12 mouse cellular contexts compared by ENCODE assay signal in the genomic region with DNA sequence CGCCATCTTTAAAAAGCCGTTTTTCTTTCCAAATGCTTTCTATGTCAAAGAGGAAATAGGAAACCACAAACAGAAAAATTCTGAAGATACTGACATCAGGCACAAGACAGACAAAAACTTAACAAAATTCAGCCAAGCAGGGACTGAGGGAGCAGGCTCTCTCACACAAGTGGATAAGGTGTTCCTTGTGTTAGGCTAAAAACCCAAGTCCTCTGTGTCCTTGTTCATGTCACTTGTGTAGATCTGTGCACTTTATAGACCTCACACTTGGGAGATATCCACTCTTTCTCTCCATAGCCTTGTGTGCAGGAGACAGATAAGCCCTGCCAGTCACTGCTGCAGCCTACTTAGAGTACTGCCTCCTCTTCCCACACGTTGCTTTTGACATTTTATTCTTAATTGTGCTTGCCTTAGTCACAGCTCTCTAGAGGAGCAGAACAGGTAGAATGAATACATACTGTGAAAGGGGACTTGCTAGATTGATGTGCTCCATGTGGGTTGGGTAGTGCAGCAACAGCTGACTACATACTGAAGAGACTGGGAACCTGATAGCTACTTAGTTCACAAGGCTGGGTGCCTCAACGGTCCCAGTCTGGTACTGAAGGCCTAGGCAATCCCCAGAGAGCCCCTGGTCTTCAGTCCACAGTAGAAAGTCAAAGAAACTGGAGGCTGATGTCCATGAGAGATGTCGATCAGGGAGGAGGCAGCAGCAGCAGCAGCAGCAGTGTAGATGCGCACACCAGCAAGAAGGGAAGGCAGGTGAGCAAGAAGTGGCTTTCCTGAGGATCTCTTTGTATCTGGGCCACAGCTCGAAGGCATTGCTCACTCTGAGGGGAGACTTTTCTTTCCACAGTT. TPM values are rescaled to one million over a fixed set of nuclear protein-coding genes. Genes with fewer than 3 reads are reported as not detected.
DNase-seq lines count a peak whose midpoint lies in the region; ATAC-seq lines count a peak whose summit lies in the region.
"Had no signal": no experiment of that assay in that cellular context is flagged by ENCODE, and none has a peak within 500 bp of the region (broad histone marks: within the 10 kb centered on the region; RNA-seq: fewer than 3 reads in every experiment).

No protein-coding gene starts in this region.

- ATAC-seq in CD4-positive, CD25-positive, alpha-beta regulatory T cell, adult 4 months = peak; percentile 15
- ATAC-seq in erythroblast, adult 5-6 weeks (replicated peaks; ENCODE audit: low FRiP score, poor library complexity, severe bottlenecking) = 0 out of 2 replicates have a peak, but pooled peaks have one; percentile 38
- 0 out of 2 replicates have a peak, but pooled peaks have one; percentile 2 for ATAC-seq in megakaryocyte, adult 5-6 weeks (ENCODE audit: poor library complexity, severe bottlenecking)
- ATAC-seq in midbrain, embryonic 11.5 days (ENCODE audit: low FRiP score) = no peak
- no peak for ATAC-seq in hindbrain, embryonic 11.5 days (ENCODE audit: low FRiP score)

- intact Hi-C loops in heart, postnatal 25 days (cut with DNase I) = no loop called here

- H3K27ac ChIP-seq in limb, embryonic 10.5 days = no peak overlapping the region
- H3K27ac ChIP-seq in midbrain, embryonic 11.5 days (ENCODE audit: low read depth, low read length) = no peak overlapping the region
- H3K27ac ChIP-seq in hindbrain, embryonic 11.5 days (ENCODE audit: low read depth, low read length) = no peak overlapping the region

- no peaks in the 10 kb centered on the region for H3K36me3 ChIP-seq in limb, embryonic 10.5 days
- no peaks in the 10 kb centered on the region for H3K36me3 ChIP-seq in midbrain, embryonic 11.5 days (ENCODE audit: control insufficient read depth, insufficient read depth, low read length)
- H3K36me3 ChIP-seq in hindbrain, embryonic 11.5 days (ENCODE audit: control insufficient read depth, insufficient read depth, low read length) = no peaks in the 10 kb centered on the region

- WGBS in limb, embryonic 10.5 days = 90% methylated on average over 7 of the region's 7 CpGs
- 89% methylated on average over 7 of the region's 7 CpGs for WGBS in midbrain, embryonic 11.5 days
- WGBS in hindbrain, embryonic 11.5 days = 88% methylated on average over 7 of the region's 7 CpGs

- peak; percentile 69 for DNase-seq in heart, adult 11 months
- no peak for DNase-seq in heart, postnatal 25 days (ENCODE audit: low spot score)
- DNase-seq in limb, embryonic 10.5 days (ENCODE audit: low spot score) = no peak
- no peak for DNase-seq in midbrain, embryonic 11.5 days (ENCODE audit: low spot score, missing footprints)
- no peak for DNase-seq in hindbrain, embryonic 11.5 days (ENCODE audit: low spot score)
- DNase-seq: gastrocnemius, postnatal 10 days; heart, postnatal 36 days; kidney, adult 11 months; lung, postnatal 10 days had no signal

- H3K4me1 ChIP-seq in limb, embryonic 10.5 days = no peaks in the 10 kb centered on the region
- no peaks in the 10 kb centered on the region for H3K4me1 ChIP-seq in midbrain, embryonic 11.5 days (ENCODE audit: control insufficient read depth, insufficient read depth, low read length)
- no peaks in the 10 kb centered on the region for H3K4me1 ChIP-seq in hindbrain, embryonic 11.5 days (replicated peaks; ENCODE audit: control insufficient read depth, insufficient read depth, low read length)

- no peak overlapping the region for H3K4me2 ChIP-seq in midbrain, embryonic 11.5 days
- no peak overlapping the region for H3K4me2 ChIP-seq in hindbrain, embryonic 11.5 days (replicated peaks; ENCODE audit: low read depth, low read length)

- no peak overlapping the region for H3K9ac ChIP-seq in midbrain, embryonic 11.5 days (ENCODE audit: low read length)
- no peak overlapping the region for H3K9ac ChIP-seq in hindbrain, embryonic 11.5 days (ENCODE audit: low read depth, low read length)

- H3K9me3 ChIP-seq in limb, embryonic 10.5 days (replicated peaks) = no peaks in the 10 kb centered on the region
- no peaks in the 10 kb centered on the region for H3K9me3 ChIP-seq in midbrain, embryonic 11.5 days (ENCODE audit: control insufficient read depth, low read length)
- no peaks in the 10 kb centered on the region for H3K9me3 ChIP-seq in hindbrain, embryonic 11.5 days (ENCODE audit: control insufficient read depth, low read length)

- H3K27me3 ChIP-seq in limb, embryonic 10.5 days (ENCODE audit: low read depth, poor library complexity, severe bottlenecking) = no peaks in the 10 kb centered on the region
- no peaks in the 10 kb centered on the region for H3K27me3 ChIP-seq in midbrain, embryonic 11.5 days (ENCODE audit: control insufficient read depth, insufficient read depth, low read length)
- H3K27me3 ChIP-seq in hindbrain, embryonic 11.5 days (ENCODE audit: control insufficient read depth, insufficient read depth, low read length) = no peaks in the 10 kb centered on the region

- H3K4me3 ChIP-seq in limb, embryonic 10.5 days = no peak overlapping the region
- H3K4me3 ChIP-seq in midbrain, embryonic 11.5 days (ENCODE audit: low read depth, low read length) = no peak overlapping the region
- H3K4me3 ChIP-seq in hindbrain, embryonic 11.5 days (ENCODE audit: low read depth, low read length) = no peak overlapping the region

RNA-seq across cellular contexts. Expression of gene Ramp1, which starts 8.4 kb away (rescaled TPM):
- 10 to 100 TPM in 1 of 2 experiments, 1 to 10 TPM in 1; 7.7 to 10.1 TPM for total RNA-seq in heart, postnatal 25 days (2021)
- polyA plus RNA-seq in CD4-positive, CD25-positive, alpha-beta regulatory T cell, adult 4 months (2017; shearing (Covaris generic)) = 10 to 100 TPM; 28.9 to 31.6 TPM
- total RNA-seq in erythroblast, adult 5-6 weeks (2015; ENCODE audit: low replicate concordance) = 25.9 and 28.2 TPM in 2 replicates
- 15.9 and 17.1 TPM in 2 replicates for total RNA-seq in erythroblast, adult 5-6 weeks (2017; ENCODE audit: low replicate concordance)
- 71.1 and 79.5 TPM in 2 replicates for total RNA-seq in megakaryocyte, adult 5-6 weeks (2015)
- total RNA-seq in megakaryocyte, adult 5-6 weeks (2017) = 75.2 and 81.4 TPM in 2 replicates
- 0.16 and 0.23 TPM in 2 replicates for polyA plus RNA-seq in limb, embryonic 10.5 days (2016; fragmentation: Nextera tagmentation; extraction: Ambion mirVana)
- polyA plus RNA-seq in midbrain, embryonic 11.5 days (2014; fragmentation: Nextera tagmentation; extraction: Ambion mirVana) = 0.50 and 0.85 TPM in 2 replicates
- 0.29 and 0.35 TPM in 2 replicates for polyA plus RNA-seq in hindbrain, embryonic 11.5 days (2014; fragmentation: Nextera tagmentation; extraction: Ambion mirVana)

RNA-seq across cellular contexts. Expression of gene Rbm44, which starts 43.1 kb away (rescaled TPM):
- under 1 TPM in 1 of 2 experiments, not detected in 1; 0.10 TPM for total RNA-seq in heart, postnatal 25 days (2021)
- 1 to 10 TPM in 1 of 2 experiments, under 1 TPM in 1; 0.83 to 2.2 TPM for polyA plus RNA-seq in CD4-positive, CD25-positive, alpha-beta regulatory T cell, adult 4 months (2017; shearing (Covaris generic))
- 0.58 and 8.4 TPM in 2 replicates for total RNA-seq in erythroblast, adult 5-6 weeks (2015; ENCODE audit: low replicate concordance)
- total RNA-seq in erythroblast, adult 5-6 weeks (2017; ENCODE audit: low replicate concordance) = 0.70 and 4.1 TPM in 2 replicates
- 4.9 and 8.7 TPM in 2 replicates for total RNA-seq in megakaryocyte, adult 5-6 weeks (2015)
- total RNA-seq in megakaryocyte, adult 5-6 weeks (2017) = 4.0 and 10.6 TPM in 2 replicates
- 0.53 and 0.68 TPM in 2 replicates for polyA plus RNA-seq in limb, embryonic 10.5 days (2016; fragmentation: Nextera tagmentation; extraction: Ambion mirVana)
- 0.37 and 0.94 TPM in 2 replicates for polyA plus RNA-seq in midbrain, embryonic 11.5 days (2014; fragmentation: Nextera tagmentation; extraction: Ambion mirVana)
- 0.25 and 1.4 TPM in 2 replicates for polyA plus RNA-seq in hindbrain, embryonic 11.5 days (2014; fragmentation: Nextera tagmentation; extraction: Ambion mirVana)
- total RNA-seq: heart, postnatal 36 days had no signal

Comparison
In these comparisons a context has a peak if more than half of its experiments do, and no peak if none do; other contexts are left out.
1. ATAC-seq: peak in CD4-positive, CD25-positive, alpha-beta regulatory T cell, adult 4 months (single experiment), erythroblast, adult 5-6 weeks (single experiment) and megakaryocyte, adult 5-6 weeks (single experiment); none in midbrain, embryonic 11.5 days (single experiment) and hindbrain, embryonic 11.5 days (single experiment).
2. RNA of gene Ramp1, which starts 8.4 kb away (polyA plus RNA-seq): 28.9 to 31.6 TPM in CD4-positive, CD25-positive, alpha-beta regulatory T cell, adult 4 months; 0.50 to 0.85 TPM in midbrain, embryonic 11.5 days, 0.29 to 0.35 TPM in hindbrain, embryonic 11.5 days and 0.16 to 0.23 TPM in limb, embryonic 10.5 days; every median in the first group is over 10 times any median in the second.